Mouse (Mus musculus) kidney, postnatal 0 days (tissue): ENCODE measurements around the gene Tmem204. TPM values are rescaled to one million over a fixed set of nuclear protein-coding genes. Genes with fewer than 3 reads are reported as not detected.

Experiments used
- ATAC-seq: fragments of 200-750 bp; cut with Nextera tagmentation; replicated peaks from 2 replicates; pipeline ENCODE4 v1.8.0; 2017; ENCODE audit warnings: low read depth, moderate number of reproducible peaks, moderate TSS enrichment, moderate library complexity; ENCODE audit not compliant: low FRiP score
- DNase-seq: peaks from one replicate; pipeline ENCODE4 v3.0.0-alpha.2; 2016; ENCODE audit warnings: low spot score
- H3K27ac ChIP-seq: fragments of 300-500 bp; sonication (generic); 2 replicates; pipeline ENCODE4 v1.5.1; 2014; ENCODE audit warnings: mild to moderate bottlenecking
- H3K27me3 ChIP-seq: fragments of 300-500 bp; sonication (generic); 2 replicates; pipeline ENCODE4 v1.6.1; 2014; ENCODE audit warnings: low read length, mixed read lengths; ENCODE audit not compliant: insufficient read depth
- H3K36me3 ChIP-seq: fragments of 300-500 bp; sonication (generic); 2 replicates; pipeline ENCODE4 v1.6.1; 2014; ENCODE audit warnings: low read length, mixed read lengths; ENCODE audit not compliant: insufficient read depth
- H3K4me1 ChIP-seq: fragments of 300-500 bp; sonication (generic); replicated peaks from 2 replicates; pipeline ENCODE4 v1.6.1; 2014; ENCODE audit warnings: antibody characterized with exemption, low read length, mixed read lengths; ENCODE audit not compliant: insufficient read depth
- H3K4me2 ChIP-seq: fragments of 300-500 bp; sonication (generic); 2 replicates; pipeline ENCODE4 v1.6.1; 2014; ENCODE audit warnings: mild to moderate bottlenecking, low read length, moderate library complexity, mixed read lengths
- H3K4me3 ChIP-seq: fragments of 300-500 bp; sonication (generic); replicated peaks from 2 replicates; pipeline ENCODE4 v1.5.1; 2014; ENCODE audit warnings: low read depth, low read length
- H3K9ac ChIP-seq: fragments of 300-500 bp; sonication (generic); 2 replicates; pipeline ENCODE4 v1.6.1; 2014; ENCODE audit warnings: low read depth, low read length
- H3K9me3 ChIP-seq: fragments of 300-500 bp; sonication (generic); replicated peaks from 2 replicates; pipeline ENCODE4 v1.6.1; 2016; ENCODE audit warnings: low read length, inconsistent platforms, mixed read lengths
- CTCF ChIP-seq: IDR thresholded peaks from 2 replicates; pipeline ENCODE4 v1.5.1; 2016; ENCODE audit warnings: antibody characterized with exemption, low read depth, mild to moderate bottlenecking, moderate library complexity
- WGBS: fragments of 180-500 bp; shearing (Covaris S2); extraction: QIAGEN DNeasy Blood & Tissue Kit; methylation state at CpG from one replicate; pipeline ENCODE4 v1.1.7; 2014; 5-methylcytosine and 5-hydroxymethylcytosine counted together
- polyA plus RNA-seq: library from polyadenylated mRNA; unstranded; fragments of >200 nt; fragmentation: Nextera tagmentation; extraction: Ambion mirVana; gene quantifications from 2 replicates; pipeline ENCODE4 v1.2.1, GENCODE M21; 2015

Tmem204 gene
- polyA plus RNA-seq, 1 experiment from 2014 or later: 59.9 TPM

GRCm38 (mm10) chr17:25117263-25117662, 33.9 kb upstream of the Tmem204 start:
- Histone ChIP-seq H3K4me3 (no peak overlapping the region), H3K4me1 (0 out of 2 replicates have a peak, but pooled peaks cover 5% of the 10 kb centered on the region), H3K27me3 (no peaks in the 10 kb centered on the region), H3K27ac (no peak overlapping the region), H3K9ac (no peak overlapping the region), H3K9me3 (no peaks in the 10 kb centered on the region), H3K36me3 (no peaks in the 10 kb centered on the region), H3K4me2 (no peak overlapping the region)
- ATAC-seq (no peak), DNase-seq (no peak)
- peak; percentile 44; the same call in 1 of the 2 replicates for TF ChIP-seq CTCF
- WGBS: 42% methylated on average over 4 of the region's 4 CpGs

GRCm38 (mm10) chr17:25115664-25116432, 32.5 kb upstream of the Tmem204 start, which contains the start of gene Telo2:
Telo2 (minus strand) TSS chr17:25115967.
- H3K4me2 ChIP-seq: peak within 1 kb of the TSS; percentile 77
- peak; percentile 96 for DNase-seq
- peak within 1 kb of the TSS; percentile 93 for H3K27ac ChIP-seq
- H3K27me3 ChIP-seq: no peaks in the 10 kb centered on the region
- peaks cover 2% of the 10 kb centered on the region; the same call in 1 of the 2 replicates for H3K36me3 ChIP-seq
- WGBS: 5% methylated on average over 40 of the region's 40 CpGs
- H3K9ac ChIP-seq: peak within 1 kb of the TSS; percentile 67
- TF ChIP-seq CTCF: no peak
- 0 out of 2 replicates have a peak, but pooled peaks cover 5% of the 10 kb centered on the region for H3K4me1 ChIP-seq
- H3K9me3 ChIP-seq: no peaks in the 10 kb centered on the region
- peak; percentile 94 for ATAC-seq
- H3K4me3 ChIP-seq: peak within 1 kb of the TSS; percentile 38

- Histone ChIP-seq H3K36me3 (peaks cover 3% of the 10 kb centered on the region; the same call in 1 of the 2 replicates), H3K27ac (peak overlapping the region; percentile 93), H3K4me3 (peak overlapping the region; percentile 38), H3K9me3 (no peaks in the 10 kb centered on the region), H3K27me3 (no peaks in the 10 kb centered on the region), H3K4me1 (0 out of 2 replicates have a peak, but pooled peaks cover 5% of the 10 kb centered on the region), H3K9ac (peak overlapping the region; percentile 67), H3K4me2 (peak overlapping the region; percentile 77)
- TF ChIP-seq CTCF: no peak
- DNase-seq (peak; percentile 65), ATAC-seq (peak; percentile 65)
- 5% methylated on average over 23 of the region's 23 CpGs for WGBS
Measured at GRCm38 (mm10) chr17:25114908-25115645, 31.7 kb upstream of the Tmem204 start.

- no peak for DNase-seq
- peaks cover 9% of the 10 kb centered on the region; the same call in 1 of the 2 replicates for H3K36me3 ChIP-seq
- WGBS: 85% methylated on average over 3 of the region's 3 CpGs
- H3K4me1 ChIP-seq: 0 out of 2 replicates have a peak, but pooled peaks cover 5% of the 10 kb centered on the region
- ATAC-seq: no peak
- no peak overlapping the region for H3K4me3 ChIP-seq
- no peak overlapping the region for H3K9ac ChIP-seq
- no peaks in the 10 kb centered on the region for H3K27me3 ChIP-seq
- H3K27ac ChIP-seq: no peak overlapping the region
- no peaks in the 10 kb centered on the region for H3K9me3 ChIP-seq
- H3K4me2 ChIP-seq: no peak overlapping the region
- TF ChIP-seq CTCF: no peak
Measured at GRCm38 (mm10) chr17:25112423-25112810, 29.0 kb upstream of the Tmem204 start.

- DNase-seq (no peak), ATAC-seq (no peak)
- Histone ChIP-seq H3K4me2 (no peak overlapping the region), H3K9me3 (no peaks in the 10 kb centered on the region), H3K4me1 (0 out of 2 replicates have a peak, but pooled peaks cover 5% of the 10 kb centered on the region), H3K27ac (no peak overlapping the region), H3K27me3 (no peaks in the 10 kb centered on the region), H3K9ac (no peak overlapping the region), H3K36me3 (peaks cover 9% of the 10 kb centered on the region; the same call in 1 of the 2 replicates), H3K4me3 (no peak overlapping the region)
- TF ChIP-seq CTCF: no peak
- 73% methylated on average over 8 of the region's 8 CpGs for WGBS
Measured at GRCm38 (mm10) chr17:25111739-25112422, 28.5 kb upstream of the Tmem204 start.

GRCm38 (mm10) chr17:25111220-25111619, 27.8 kb upstream of the Tmem204 start:
- H3K4me3 ChIP-seq: no peak overlapping the region
- no peaks in the 10 kb centered on the region for H3K9me3 ChIP-seq
- no peak for TF ChIP-seq CTCF
- H3K27me3 ChIP-seq: no peaks in the 10 kb centered on the region
- DNase-seq (no peak), ATAC-seq (no peak)
- H3K4me2 ChIP-seq: no peak overlapping the region
- H3K36me3 ChIP-seq: peaks cover 9% of the 10 kb centered on the region; the same call in 1 of the 2 replicates
- no peak overlapping the region for H3K9ac ChIP-seq
- H3K27ac ChIP-seq: no peak overlapping the region
- 89% methylated on average over 5 of the region's 5 CpGs for WGBS
- H3K4me1 ChIP-seq: 0 out of 2 replicates have a peak, but pooled peaks cover 5% of the 10 kb centered on the region
